Mouse (Mus musculus) heart, embryonic 16.5 days (tissue): ENCODE measurements around the gene Cln5. TPM values are rescaled to one million over a fixed set of nuclear protein-coding genes. Genes with fewer than 3 reads are reported as not detected.

Experiments used
- ATAC-seq: fragments of 200-750 bp; cut with Nextera tagmentation; replicated peaks from 2 replicates; pipeline ENCODE4 v1.8.0; 2017; ENCODE audit warnings: moderate number of reproducible peaks; ENCODE audit not compliant: insufficient read depth, low FRiP score; ENCODE audit errors: extremely low read depth
- H3K27ac ChIP-seq: fragments of 300-500 bp; sonication (generic); 2 replicates; pipeline ENCODE4 v1.5.1; 2014; ENCODE audit warnings: mild to moderate bottlenecking, low read length, control low read depth, moderate library complexity
- H3K27me3 ChIP-seq: fragments of 300-500 bp; sonication (generic); 2 replicates; pipeline ENCODE4 v1.6.1; 2014; ENCODE audit warnings: low read length, mixed read lengths; ENCODE audit not compliant: control insufficient read depth, insufficient read depth
- H3K36me3 ChIP-seq: fragments of 300-500 bp; sonication (generic); 2 replicates; pipeline ENCODE4 v1.6.1; 2014; ENCODE audit not compliant: control insufficient read depth, insufficient read depth
- H3K4me1 ChIP-seq: fragments of 300-500 bp; sonication (generic); 2 replicates; pipeline ENCODE4 v1.6.1; 2014; ENCODE audit warnings: low read length, mixed read lengths; ENCODE audit not compliant: control insufficient read depth, insufficient read depth
- H3K4me2 ChIP-seq: fragments of 300-500 bp; sonication (generic); 2 replicates; pipeline ENCODE4 v1.6.1; 2014; ENCODE audit warnings: low read depth, mild to moderate bottlenecking, control low read depth, low read length
- H3K4me3 ChIP-seq: fragments of 300-500 bp; sonication (generic); 2 replicates; pipeline ENCODE4 v1.5.1; 2014; ENCODE audit warnings: mild to moderate bottlenecking, control low read depth, low read length
- H3K9ac ChIP-seq: fragments of 300-500 bp; sonication (generic); 2 replicates; pipeline ENCODE4 v1.6.1; 2014; ENCODE audit warnings: low read length, control low read depth
- H3K9me3 ChIP-seq: fragments of 300-500 bp; sonication (generic); replicated peaks from 2 replicates; pipeline ENCODE4 v1.6.1; 2016; ENCODE audit warnings: low read length; ENCODE audit not compliant: control insufficient read depth
- WGBS: fragments of 180-500 bp; shearing (Covaris S2); extraction: QIAGEN DNeasy Blood & Tissue Kit; methylation state at CpG from one replicate; pipeline ENCODE4 v1.1.7; 2014; 5-methylcytosine and 5-hydroxymethylcytosine counted together
- polyA plus RNA-seq: library from polyadenylated mRNA; unstranded; fragments of >200 nt; fragmentation: Nextera tagmentation; extraction: Ambion mirVana; gene quantifications from 2 replicates; pipeline ENCODE4 v1.2.1, GENCODE M21; 2015

Gene Cln5
- polyA plus RNA-seq, 1 experiment from 2014 or later, result 27.6 TPM

- H3K4me1 ChIP-seq, result peaks cover 11% of the 10 kb centered on the region
- 78% methylated on average over 13 of the region's 13 CpGs for WGBS
Measured at GRCm38 (mm10) chr14:103100296-103100695, 30.3 kb downstream of the Cln5 start.

GRCm38 (mm10) chr14:103101171-103101570 lies 31.2 kb downstream of the Cln5 start:
- no peaks in the 10 kb centered on the region for H3K27me3 ChIP-seq
- H3K36me3 ChIP-seq, result no peaks in the 10 kb centered on the region
- H3K27ac ChIP-seq, result no peak overlapping the region
- no peaks in the 10 kb centered on the region for H3K9me3 ChIP-seq
- H3K4me2 ChIP-seq, result no peak overlapping the region
- no peak overlapping the region for H3K4me3 ChIP-seq
- peaks cover 11% of the 10 kb centered on the region for H3K4me1 ChIP-seq
- no peak overlapping the region for H3K9ac ChIP-seq
- no peak for ATAC-seq
- WGBS, result 64% methylated on average over 3 of the region's 3 CpGs

More at GRCm38 (mm10) chr14:103100296-103100695, 30.3 kb downstream of the Cln5 start:
- H3K9me3 ChIP-seq, result no peaks in the 10 kb centered on the region
- peak overlapping the region; percentile 70 for H3K4me2 ChIP-seq
- no peaks in the 10 kb centered on the region for H3K27me3 ChIP-seq
- H3K36me3 ChIP-seq, result peaks cover under 1% of the 10 kb centered on the region; the same call in 1 of the 2 replicates
- H3K4me3 ChIP-seq, result no peak overlapping the region; the same call in 1 of the 2 replicates
- no peak overlapping the region for H3K27ac ChIP-seq
- no peak overlapping the region for H3K9ac ChIP-seq
- no peak for ATAC-seq

GRCm38 (mm10) chr14:103102246-103102645 lies 32.2 kb downstream of the Cln5 start:
- H3K4me1 ChIP-seq, result peaks cover 6% of the 10 kb centered on the region
- H3K27ac ChIP-seq, result no peak overlapping the region
- WGBS, result 67% methylated on average over 6 of the region's 6 CpGs
- no peaks in the 10 kb centered on the region for H3K36me3 ChIP-seq
- H3K9ac ChIP-seq, result no peak overlapping the region
- H3K4me2 ChIP-seq, result no peak overlapping the region
- H3K27me3 ChIP-seq, result no peaks in the 10 kb centered on the region
- H3K9me3 ChIP-seq, result no peaks in the 10 kb centered on the region
- no peak overlapping the region for H3K4me3 ChIP-seq
- ATAC-seq, result no peak

DNA sequence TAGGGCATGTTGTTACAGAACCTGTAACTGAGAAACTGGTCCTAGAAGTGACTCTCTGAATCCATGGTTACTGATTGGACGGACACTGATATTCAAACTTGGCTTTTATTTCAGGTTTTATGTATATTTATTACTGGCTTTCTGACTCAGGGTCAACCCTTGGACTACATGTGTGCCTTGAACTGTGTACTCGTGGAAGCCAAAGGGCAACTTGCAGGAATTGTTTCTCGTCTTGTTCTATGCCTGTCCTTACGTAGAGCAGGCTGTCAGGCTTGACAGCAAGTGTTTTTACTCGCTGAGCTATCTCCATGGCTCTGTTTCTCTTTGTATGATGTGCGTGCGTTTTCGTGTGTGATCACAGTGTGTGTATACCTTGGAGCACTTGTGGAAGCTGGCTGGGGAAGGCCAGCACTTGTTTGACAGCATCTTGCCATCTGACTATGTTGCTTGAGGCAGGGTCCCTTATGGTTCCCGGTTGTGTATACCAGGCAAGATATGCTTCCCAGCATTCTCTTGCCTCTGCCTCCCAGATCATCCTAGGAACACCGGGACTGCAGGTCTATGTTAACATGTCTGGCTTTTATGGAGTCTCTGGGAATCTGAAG lies 32.8 kb downstream of the Cln5 start:
- 79% methylated on average over 10 of the region's 10 CpGs for WGBS
- Histone ChIP-seq H3K9ac (no peak overlapping the region), H3K27ac (no peak overlapping the region), H3K4me2 (no peak overlapping the region), H3K4me1 (0 out of 2 replicates have a peak, but pooled peaks cover 2% of the 10 kb centered on the region), H3K27me3 (no peaks in the 10 kb centered on the region), H3K36me3 (no peaks in the 10 kb centered on the region), H3K9me3 (no peaks in the 10 kb centered on the region), H3K4me3 (no peak overlapping the region)
- ATAC-seq, result no peak

DNA sequence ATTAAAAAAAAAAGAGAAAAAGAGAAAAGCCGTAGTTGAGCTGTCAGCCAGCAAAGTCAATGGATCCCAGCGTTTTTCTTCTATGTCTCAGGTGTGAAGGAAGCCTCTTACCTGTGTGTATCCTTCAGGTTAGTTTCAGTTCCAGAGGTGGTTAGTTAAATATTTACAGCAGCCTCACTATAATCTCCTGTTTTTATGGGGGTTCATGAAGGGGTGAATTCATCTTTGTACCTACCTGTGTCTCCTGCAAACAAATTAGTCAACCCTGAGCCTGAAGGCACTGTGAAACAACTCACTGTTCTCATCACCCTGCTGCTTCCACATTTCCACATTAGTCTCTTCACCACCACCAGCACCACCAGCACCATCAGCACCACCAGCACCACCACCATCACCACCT lies 36.3 kb downstream of the Cln5 start:
- 91% methylated on average over 2 of the region's 2 CpGs for WGBS
- H3K4me1 ChIP-seq, result no peaks in the 10 kb centered on the region

DNA sequence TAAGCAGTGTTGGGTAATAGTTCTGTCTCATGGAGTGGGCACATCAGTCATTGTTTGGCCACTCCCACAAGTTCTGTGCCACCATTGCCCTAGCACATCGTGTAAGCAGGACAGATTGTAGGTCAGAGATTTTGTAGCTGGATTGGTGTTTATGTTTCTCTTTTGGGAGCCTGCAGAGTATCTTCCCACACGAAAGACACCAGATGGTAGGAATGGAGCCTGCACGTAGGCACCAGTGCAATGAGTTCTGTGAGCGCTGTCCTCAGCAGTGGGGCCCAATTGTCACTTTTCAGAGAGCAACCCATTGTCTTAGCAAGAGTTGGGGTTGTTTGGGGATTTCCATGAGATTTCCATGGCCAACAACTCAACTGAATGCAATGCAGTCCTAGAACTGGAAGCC lies 40.0 kb downstream of the Cln5 start:
- no peaks in the 10 kb centered on the region for H3K4me1 ChIP-seq
- no peak for ATAC-seq
- H3K27me3 ChIP-seq, result no peaks in the 10 kb centered on the region
- H3K27ac ChIP-seq, result no peak overlapping the region
- H3K9me3 ChIP-seq, result no peaks in the 10 kb centered on the region
- no peak overlapping the region for H3K4me2 ChIP-seq
- H3K4me3 ChIP-seq, result no peak overlapping the region
- WGBS, result 88% methylated on average over 4 of the region's 4 CpGs
- H3K9ac ChIP-seq, result no peak overlapping the region
- H3K36me3 ChIP-seq, result peaks cover 14% of the 10 kb centered on the region

More for the DNA sequence above, 36.3 kb downstream of the Cln5 start:
- no peaks in the 10 kb centered on the region for H3K9me3 ChIP-seq
- H3K27ac ChIP-seq, result no peak overlapping the region
- H3K27me3 ChIP-seq, result no peaks in the 10 kb centered on the region
- no peak overlapping the region for H3K4me2 ChIP-seq
- no peak overlapping the region for H3K9ac ChIP-seq
- H3K36me3 ChIP-seq, result no peaks in the 10 kb centered on the region
- H3K4me3 ChIP-seq, result no peak overlapping the region
- no peak for ATAC-seq

DNA sequence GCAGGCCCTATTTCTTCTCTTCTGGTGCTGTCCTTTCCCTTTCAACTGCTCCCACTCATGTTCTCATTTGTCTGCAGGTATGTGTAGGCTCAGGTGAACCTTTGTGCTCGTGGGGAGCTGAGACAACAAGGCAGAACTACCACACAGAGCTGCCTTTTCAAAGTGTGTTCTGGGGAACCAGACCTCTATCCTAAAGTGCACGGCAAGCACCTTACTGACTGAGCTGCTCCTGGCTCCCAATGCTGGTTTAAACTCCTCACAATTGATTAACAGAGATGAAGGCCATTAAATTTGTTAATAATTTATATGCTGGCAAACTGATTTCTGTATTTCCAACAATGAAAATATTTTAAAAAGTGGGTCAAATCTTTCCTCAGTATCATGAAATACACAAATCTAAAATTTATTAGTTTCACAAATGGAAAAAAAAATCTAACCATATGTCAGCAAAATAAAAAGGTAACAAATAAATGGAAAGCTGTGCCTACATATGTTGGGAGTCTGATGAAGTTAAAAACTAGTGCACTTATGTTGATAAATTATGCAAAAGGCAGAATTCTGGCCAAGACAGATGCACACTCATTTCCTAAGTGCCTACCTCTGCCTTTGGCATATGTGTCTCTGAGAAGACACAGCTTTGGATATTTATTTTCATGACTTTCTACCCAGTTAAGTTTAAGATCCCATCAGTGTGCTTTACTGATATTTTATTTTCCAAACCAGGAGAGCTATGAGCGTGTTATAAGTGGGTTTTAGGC lies 42.8 kb downstream of the Cln5 start:
- no peaks in the 10 kb centered on the region for H3K4me1 ChIP-seq
- no peak for ATAC-seq
- H3K27me3 ChIP-seq, result no peaks in the 10 kb centered on the region
- no peak overlapping the region for H3K4me3 ChIP-seq
- no peak overlapping the region for H3K27ac ChIP-seq
- H3K9me3 ChIP-seq, result no peaks in the 10 kb centered on the region
- no peak overlapping the region for H3K4me2 ChIP-seq
- 89% methylated on average over 3 of the region's 3 CpGs for WGBS
- peaks cover 22% of the 10 kb centered on the region for H3K36me3 ChIP-seq
- no peak overlapping the region for H3K9ac ChIP-seq

DNA sequence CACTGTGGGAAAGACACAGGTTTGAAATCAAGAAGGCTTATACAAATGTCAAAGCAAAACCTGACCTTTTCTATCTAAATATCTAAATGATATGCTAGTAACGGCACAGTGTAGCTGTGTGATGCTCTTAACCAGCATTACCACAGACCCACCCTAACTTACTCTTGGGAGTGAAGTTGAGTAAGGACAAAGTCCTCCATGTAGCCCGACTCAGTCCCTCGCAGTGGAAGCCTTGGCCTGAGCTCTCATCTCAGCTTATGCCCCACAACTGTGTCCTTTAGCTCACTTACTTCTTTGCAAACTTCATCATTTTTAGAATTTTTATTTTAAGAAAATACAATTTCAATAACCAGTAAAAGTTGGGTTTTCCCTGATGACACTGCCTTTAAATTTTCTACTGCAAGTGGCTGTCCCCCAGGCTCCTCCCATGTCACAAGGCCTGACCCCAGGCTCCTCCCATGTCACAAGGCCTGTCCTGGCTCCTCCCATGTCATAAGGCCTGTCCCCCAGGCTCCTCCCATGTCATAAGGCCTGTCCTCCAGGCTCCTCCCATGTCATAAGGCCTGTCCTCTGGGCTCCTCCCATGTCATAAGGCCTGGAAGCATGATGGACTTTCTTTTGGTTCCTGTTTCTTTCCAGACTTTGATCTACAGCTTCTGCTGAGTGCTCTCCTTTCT lies 45.1 kb downstream of the Cln5 start:
- Histone ChIP-seq H3K36me3 (peaks cover 36% of the 10 kb centered on the region), H3K9me3 (no peaks in the 10 kb centered on the region), H3K4me2 (no peak overlapping the region), H3K27ac (no peak overlapping the region), H3K4me3 (no peak overlapping the region), H3K27me3 (no peaks in the 10 kb centered on the region), H3K9ac (no peak overlapping the region), H3K4me1 (no peaks in the 10 kb centered on the region)
- WGBS, result 89% methylated on average over 3 of the region's 3 CpGs
- ATAC-seq, result no peak

GRCm38 (mm10) chr14:103125756-103126155 lies 55.7 kb downstream of the Cln5 start:
- H3K9ac ChIP-seq, result no peak overlapping the region
- H3K4me1 ChIP-seq, result no peaks in the 10 kb centered on the region
- 85% methylated on average over 6 of the region's 6 CpGs for WGBS
- no peaks in the 10 kb centered on the region for H3K27me3 ChIP-seq
- no peak for ATAC-seq
- H3K36me3 ChIP-seq, result peaks cover 37% of the 10 kb centered on the region
- no peak overlapping the region for H3K27ac ChIP-seq
- H3K4me2 ChIP-seq, result no peak overlapping the region
- H3K4me3 ChIP-seq, result no peak overlapping the region
- H3K9me3 ChIP-seq, result no peaks in the 10 kb centered on the region
